8 mouse cellular contexts compared by ENCODE assay signal in genomic region chr4:46649161-46649560, GRCm38 (mm10). TPM values are rescaled to one million over a fixed set of nuclear protein-coding genes. Genes with fewer than 3 reads are reported as not detected.
A peak's percentile ranks its signal among the peaks of the same experiment; 100 is the strongest.
DNase-seq lines count a peak whose midpoint lies in the region; ATAC-seq and TF ChIP-seq lines count a peak whose summit lies in the region.

No protein-coding gene starts in this region.

- H3K27ac ChIP-seq in heart, postnatal 0 days (ENCODE audit: low read depth), result no peak overlapping the region
- no peak overlapping the region for H3K27ac ChIP-seq in hindbrain, embryonic 11.5 days (ENCODE audit: low read depth, low read length)
- H3K27ac ChIP-seq in midbrain, embryonic 12.5 days (replicated peaks), result no peak overlapping the region

- 0 out of 2 replicates have a peak overlapping the region, but pooled peaks have one; percentile 40 for H3K9ac ChIP-seq in heart, postnatal 0 days (replicated peaks; ENCODE audit: low read depth, low read length)
- no peak overlapping the region for H3K9ac ChIP-seq in hindbrain, embryonic 11.5 days (ENCODE audit: low read depth, low read length)
- H3K9ac ChIP-seq in midbrain, embryonic 12.5 days (replicated peaks), result no peak overlapping the region

- H3K4me3 ChIP-seq in heart, postnatal 0 days (ENCODE audit: low read depth, low read length), result peak overlapping the region; percentile 74
- peak overlapping the region; percentile 68; the same call in 1 of the 2 replicates for H3K4me3 ChIP-seq in hindbrain, embryonic 11.5 days (ENCODE audit: low read depth, low read length)
- H3K4me3 ChIP-seq in midbrain, embryonic 12.5 days, result peak overlapping the region; percentile 71; the same call in 1 of the 2 replicates

- ATAC-seq in heart, postnatal 0 days (ENCODE audit: insufficient read depth, low read depth), result no peak
- ATAC-seq in hindbrain, embryonic 11.5 days (ENCODE audit: low FRiP score), result no peak
- no peak for ATAC-seq in midbrain, embryonic 12.5 days (ENCODE audit: low FRiP score, low read depth)

- DNase-seq in heart, postnatal 0 days (ENCODE audit: low spot score), result no peak
- no peak for DNase-seq in heart, adult 8-10 months (ENCODE audit: low spot score)
- DNase-seq in NIH3T3 (ENCODE audit: low read depth), result peak; percentile 57
- no peak for DNase-seq in hindbrain, embryonic 11.5 days (ENCODE audit: low spot score)
- no peak for DNase-seq in right cerebral cortex, postnatal 25 days
- DNase-seq in ovary, adult 18-20 months (ENCODE audit: low spot score), result no peak
- DNase-seq in thymus, postnatal 36 days, result no peak

- no peak for TF ChIP-seq EP300 in heart, postnatal 0 days (IDR thresholded peaks at IDR 0.05; ENCODE audit: low read depth)

- 58% methylated on average over 4 of the region's 4 CpGs for WGBS in heart, postnatal 0 days
- WGBS in hindbrain, embryonic 11.5 days, result 64% methylated on average over 4 of the region's 4 CpGs
- WGBS in midbrain, embryonic 12.5 days, result 67% methylated on average over 4 of the region's 4 CpGs

- H3K9me3 ChIP-seq in heart, postnatal 0 days (replicated peaks; ENCODE audit: control insufficient read depth, low read length), result no peaks in the 10 kb centered on the region
- H3K9me3 ChIP-seq in hindbrain, embryonic 11.5 days (ENCODE audit: control insufficient read depth, low read length), result no peaks in the 10 kb centered on the region
- H3K9me3 ChIP-seq in midbrain, embryonic 12.5 days, result no peaks in the 10 kb centered on the region

- peaks cover 12% of the 10 kb centered on the region for H3K4me1 ChIP-seq in heart, postnatal 0 days (ENCODE audit: control insufficient read depth, insufficient read depth)
- peaks cover 3% of the 10 kb centered on the region for H3K4me1 ChIP-seq in hindbrain, embryonic 11.5 days (replicated peaks; ENCODE audit: control insufficient read depth, insufficient read depth, low read length)
- H3K4me1 ChIP-seq in midbrain, embryonic 12.5 days, result peaks cover 12% of the 10 kb centered on the region

- peak overlapping the region; percentile 90 for H3K4me2 ChIP-seq in heart, postnatal 0 days (ENCODE audit: low read depth, low read length)
- peak overlapping the region; percentile 90; the same call in 1 of the 2 replicates for H3K4me2 ChIP-seq in hindbrain, embryonic 11.5 days (replicated peaks; ENCODE audit: low read depth, low read length)
- peak overlapping the region; percentile 93 for H3K4me2 ChIP-seq in midbrain, embryonic 12.5 days (replicated peaks)

- H3K27me3 ChIP-seq in heart, postnatal 0 days (ENCODE audit: control insufficient read depth, insufficient read depth, low read length), result peaks cover 28% of the 10 kb centered on the region
- H3K27me3 ChIP-seq in hindbrain, embryonic 11.5 days (ENCODE audit: control insufficient read depth, insufficient read depth, low read length), result peaks cover 13% of the 10 kb centered on the region
- peaks cover 56% of the 10 kb centered on the region for H3K27me3 ChIP-seq in midbrain, embryonic 12.5 days

- H3K36me3 ChIP-seq in heart, postnatal 0 days (replicated peaks; ENCODE audit: control insufficient read depth, insufficient read depth, low read length), result no peaks in the 10 kb centered on the region
- H3K36me3 ChIP-seq in hindbrain, embryonic 11.5 days (ENCODE audit: control insufficient read depth, insufficient read depth, low read length), result no peaks in the 10 kb centered on the region
- H3K36me3 ChIP-seq in midbrain, embryonic 12.5 days, result no peaks in the 10 kb centered on the region

- no peak for TF ChIP-seq CTCF in heart, postnatal 0 days (IDR thresholded peaks at IDR 0.05; ENCODE audit: low read depth)

RNA-seq across cellular contexts. Expression of gene Tbc1d2, which starts 0.8 kb away (rescaled TPM):
- total RNA-seq in heart, postnatal 0 days (2014; rRNA removed; ENCODE audit: low replicate concordance), result 4.6 and 6.2 TPM in 2 replicates
- 0.85 and 0.93 TPM in 2 replicates for polyA plus RNA-seq in heart, postnatal 0 days (2015; fragmentation: Nextera tagmentation; extraction: Ambion mirVana)
- 1 to 10 TPM in 3 of 4 experiments, under 1 TPM in 1; 0.92 to 1.8 (median 1.3) TPM for total RNA-seq in heart, adult 8-10 months (2022)
- polyA plus RNA-seq in hindbrain, embryonic 11.5 days (2014; fragmentation: Nextera tagmentation; extraction: Ambion mirVana), result 1.0 and 1.1 TPM in 2 replicates
- 0.75 and 0.84 TPM in 2 replicates for polyA plus RNA-seq in midbrain, embryonic 12.5 days (2016; fragmentation: Nextera tagmentation; extraction: Ambion mirVana)

RNA-seq across cellular contexts. Expression of gene Coro2a, which starts 47.2 kb away (rescaled TPM):
- 0.70 and 1.6 TPM in 2 replicates for total RNA-seq in heart, postnatal 0 days (2014; rRNA removed; ENCODE audit: low replicate concordance)
- 0.22 and 0.26 TPM in 2 replicates for polyA plus RNA-seq in heart, postnatal 0 days (2015; fragmentation: Nextera tagmentation; extraction: Ambion mirVana)
- total RNA-seq in heart, adult 8-10 months (2022), result under 1 TPM; 0.22 to 0.63 (median 0.46) TPM
- 3.6 and 6.6 TPM in 2 replicates for polyA plus RNA-seq in hindbrain, embryonic 11.5 days (2014; fragmentation: Nextera tagmentation; extraction: Ambion mirVana)
- 2.6 and 2.8 TPM in 2 replicates for polyA plus RNA-seq in midbrain, embryonic 12.5 days (2016; fragmentation: Nextera tagmentation; extraction: Ambion mirVana)
